Mouse (Mus musculus) lung, adult 2 months (tissue): ENCODE results near the gene Alg6.

Experiments
- CTCF ChIP-seq: fragments of 200-500 bp; IDR thresholded peaks from 2 replicates; pipeline ENCODE4 v1.5.1; 2011; ENCODE audit warnings: mild to moderate bottlenecking, low read length, control low read depth; ENCODE audit not compliant: insufficient read depth
- POLR2A ChIP-seq: fragments of 200-500 bp; IDR thresholded peaks from 2 replicates; pipeline ENCODE4 v1.6.1; 2011; ENCODE audit warnings: low read depth, mild to moderate bottlenecking, control low read depth, low read length, borderline replicate concordance; ENCODE audit errors: extremely low read depth

DNA sequence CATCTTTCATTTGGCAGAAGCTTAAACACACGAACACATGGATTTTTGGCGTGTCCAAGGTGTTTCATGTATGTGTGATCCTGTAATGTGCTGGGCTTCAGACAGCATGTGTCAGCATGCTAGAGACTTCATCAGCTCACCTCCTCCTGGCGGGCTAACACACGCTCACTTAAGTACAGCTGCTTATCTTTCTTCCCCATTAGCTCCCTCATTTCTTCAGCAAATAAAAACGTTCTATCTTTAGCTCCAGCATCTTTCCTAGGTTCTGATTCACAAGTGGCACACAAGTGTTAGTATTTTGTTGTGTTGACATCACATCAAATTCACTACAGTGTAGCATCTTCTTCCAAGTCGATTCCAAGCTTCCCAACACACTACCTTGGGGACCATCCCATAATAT, 1.5 kb upstream of the Alg6 start:
- TF ChIP-seq CTCF, result no peak
- TF ChIP-seq POLR2A, result no peak
